Mouse (Mus musculus): ENCODE measurements around the gene Gm3045.

The Gm3045 gene

DNA sequence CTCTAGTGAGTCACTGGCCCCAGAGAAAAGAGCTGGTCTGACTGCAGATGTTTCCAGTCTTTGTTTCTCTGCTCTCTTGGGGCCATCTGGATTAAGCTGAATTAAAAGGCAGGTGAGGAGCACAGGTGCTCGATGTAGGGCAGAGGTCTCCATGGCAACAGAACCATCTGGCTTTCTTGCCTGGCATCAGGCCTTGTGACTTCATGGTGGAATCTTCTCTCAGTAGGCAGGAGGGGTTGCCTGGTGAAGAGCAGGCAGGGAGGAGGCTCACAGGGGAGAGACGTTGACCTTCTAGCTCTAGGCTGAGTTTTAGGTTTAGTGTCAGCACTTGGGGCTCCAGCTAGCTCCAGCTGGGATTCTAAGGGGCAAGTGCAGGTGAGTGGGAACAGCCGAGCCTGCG lies at the start of gene Gm3045:
Gene Gm3045 (plus strand): TSS at position 230 of the 400 bp plus-strand sequence.
- no peak for DNase-seq

DNA sequence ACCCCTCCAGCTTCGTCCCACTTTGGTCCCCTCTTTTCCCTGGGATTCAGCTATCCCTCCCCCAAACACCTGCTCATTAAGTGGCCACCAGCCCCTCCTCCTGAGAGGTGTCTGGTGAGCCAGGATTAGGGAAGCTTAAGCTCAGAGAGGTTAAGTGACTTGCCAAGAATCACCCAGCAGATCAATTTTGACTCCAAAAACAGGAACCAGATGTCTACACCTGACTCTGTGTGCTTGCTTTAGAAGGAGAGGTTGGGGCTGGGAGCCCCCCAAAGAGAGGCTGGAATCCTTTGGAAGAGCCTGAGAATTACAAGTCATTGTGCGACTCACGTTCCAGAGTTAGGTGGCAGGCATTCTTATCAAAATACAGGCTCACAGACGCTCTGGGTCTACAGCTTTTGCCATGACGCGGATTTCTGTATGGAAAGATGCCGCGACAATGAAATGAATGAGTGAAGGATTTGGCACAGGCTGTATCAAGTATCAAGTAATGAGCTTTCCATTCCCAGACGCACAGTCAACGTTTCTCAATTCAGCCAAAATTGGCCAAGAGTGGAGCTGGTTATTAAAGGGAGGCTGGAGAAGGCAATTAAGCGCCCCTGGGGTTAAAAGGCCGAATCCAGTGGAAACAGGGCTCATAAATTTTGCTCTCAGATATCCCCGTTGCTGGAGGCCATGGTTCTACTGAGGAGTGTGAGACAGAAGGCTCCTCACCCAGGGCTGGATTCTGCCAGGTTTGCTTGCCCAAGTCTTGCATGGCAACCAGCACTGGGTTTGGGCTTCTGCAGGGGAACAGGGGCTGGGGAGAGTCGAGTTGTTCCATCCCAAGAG lies 45.3 kb upstream of the Gm3045 start:
- DNase-seq: peak in 1 of 2 experiments; percentile 20

- no peak for DNase-seq
Measured at GRCm38 (mm10) chr13:56383406-56383805, 43.0 kb upstream of the Gm3045 start.

GRCm38 (mm10) chr13:56386411-56386810 lies 40.0 kb upstream of the Gm3045 start:
- no peak for DNase-seq

DNA sequence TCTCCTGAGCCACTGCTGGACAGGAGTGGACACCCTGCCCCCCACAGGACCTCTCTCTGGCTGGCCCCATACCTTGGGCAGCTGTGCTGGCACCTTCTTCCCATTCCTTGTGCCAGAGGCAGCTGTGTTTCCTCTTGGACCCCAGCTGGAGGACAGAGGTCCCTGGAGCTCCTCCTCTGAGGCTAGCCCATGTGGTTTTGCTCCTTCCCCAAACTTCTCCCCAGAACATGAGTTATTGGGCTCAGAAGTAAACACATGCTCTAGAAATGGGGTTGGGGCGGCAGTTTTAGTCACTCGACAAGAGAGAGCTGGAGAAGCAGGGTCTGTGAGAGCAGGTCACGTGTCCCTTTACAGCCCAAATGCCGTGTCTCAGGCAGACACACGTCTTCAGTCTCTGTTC lies 39.0 kb upstream of the Gm3045 start:
- DNase-seq: no peak

- DNase-seq: no peak
Measured at GRCm38 (mm10) chr13:56388042-56388441, 38.4 kb upstream of the Gm3045 start.

DNA sequence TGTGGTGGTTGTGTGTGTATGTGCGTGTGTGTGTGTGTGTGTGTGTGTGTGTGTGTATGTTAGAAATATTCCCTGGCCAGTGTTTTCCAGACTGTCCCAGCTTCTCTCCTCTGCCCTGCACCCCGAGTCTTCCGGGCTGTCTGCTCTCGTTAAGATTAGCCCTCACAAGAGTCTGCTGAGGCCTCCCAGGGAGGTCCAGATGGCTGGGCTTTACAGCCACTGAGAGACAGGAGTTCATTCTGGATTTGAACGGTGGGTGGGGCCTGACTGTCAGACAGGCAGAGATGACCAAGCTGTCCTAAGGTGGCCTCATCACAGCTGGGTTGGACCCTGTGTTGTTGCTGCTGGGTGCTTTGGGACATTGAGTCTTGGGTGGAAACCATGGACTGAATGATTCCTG lies 28.8 kb upstream of the Gm3045 start:
- peak; percentile 14 for DNase-seq

DNA sequence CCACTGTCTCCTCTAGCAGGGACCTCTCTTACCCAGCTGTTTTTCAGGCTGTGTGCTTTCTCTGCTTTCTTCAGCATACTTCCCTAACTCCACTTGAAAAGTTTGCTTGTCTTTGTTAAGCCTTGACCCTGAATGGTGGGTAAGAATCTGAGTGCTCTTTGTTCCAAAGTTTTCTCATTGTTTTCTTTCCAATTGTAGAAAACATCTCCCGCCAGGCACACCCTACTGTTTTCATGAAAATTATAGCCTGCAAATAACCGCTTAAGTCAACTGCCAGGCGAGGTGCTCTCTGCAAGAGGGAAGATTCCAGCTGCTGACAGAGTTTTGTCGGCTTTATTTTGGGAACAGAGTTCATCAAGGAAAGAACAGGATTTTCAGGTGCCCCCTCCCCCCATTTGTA lies 25.2 kb upstream of the Gm3045 start:
- DNase-seq: no peak

DNA sequence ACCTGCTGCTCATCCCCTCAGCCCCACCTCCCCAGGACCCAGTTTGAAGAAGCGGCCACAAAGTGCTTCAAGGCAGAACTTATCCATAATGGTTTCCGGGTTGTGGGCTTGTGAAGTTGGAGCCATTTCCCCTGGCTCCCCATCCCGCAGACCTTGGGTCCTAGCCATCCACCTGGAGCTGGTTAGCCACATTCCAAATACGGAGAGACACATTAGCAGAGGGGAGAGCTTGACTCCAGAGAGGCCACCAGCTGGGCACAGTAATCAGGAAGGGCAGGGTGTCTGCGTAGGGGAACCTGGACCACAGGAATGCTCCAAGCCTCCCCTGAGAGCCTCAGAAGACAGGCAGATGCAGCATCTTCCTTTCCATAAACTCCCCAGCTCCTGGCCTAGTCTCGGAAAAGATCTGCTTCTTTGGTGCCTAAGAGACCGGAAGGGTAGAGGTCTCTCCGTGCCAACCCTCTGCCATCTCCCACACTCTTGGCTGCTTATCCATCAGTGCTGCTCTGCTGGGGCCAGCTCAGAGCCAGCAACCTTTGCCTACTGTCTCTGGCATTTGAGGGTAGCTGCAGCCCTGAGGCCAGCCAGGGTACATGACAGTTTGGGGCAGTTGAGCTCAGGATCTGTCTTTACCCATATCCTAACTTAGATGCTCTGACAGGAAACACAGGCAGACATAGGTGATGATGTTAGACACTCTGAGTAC lies 22.9 kb upstream of the Gm3045 start:
- DNase-seq: no peak

- DNase-seq: no peak
Measured at GRCm38 (mm10) chr13:56404511-56405140, 21.8 kb upstream of the Gm3045 start.

GRCm38 (mm10) chr13:56412286-56412873 lies 14.0 kb upstream of the Gm3045 start:
- no peak for DNase-seq

- no peak for DNase-seq
Measured at GRCm38 (mm10) chr13:56418685-56419483, 7.5 kb upstream of the Gm3045 start.

- DNase-seq: no peak
Measured at GRCm38 (mm10) chr13:56419538-56419937, 6.9 kb upstream of the Gm3045 start.

- peak; percentile 76 to 88 for DNase-seq
Measured at GRCm38 (mm10) chr13:56422072-56422723, 4.2 kb upstream of the Gm3045 start.

DNA sequence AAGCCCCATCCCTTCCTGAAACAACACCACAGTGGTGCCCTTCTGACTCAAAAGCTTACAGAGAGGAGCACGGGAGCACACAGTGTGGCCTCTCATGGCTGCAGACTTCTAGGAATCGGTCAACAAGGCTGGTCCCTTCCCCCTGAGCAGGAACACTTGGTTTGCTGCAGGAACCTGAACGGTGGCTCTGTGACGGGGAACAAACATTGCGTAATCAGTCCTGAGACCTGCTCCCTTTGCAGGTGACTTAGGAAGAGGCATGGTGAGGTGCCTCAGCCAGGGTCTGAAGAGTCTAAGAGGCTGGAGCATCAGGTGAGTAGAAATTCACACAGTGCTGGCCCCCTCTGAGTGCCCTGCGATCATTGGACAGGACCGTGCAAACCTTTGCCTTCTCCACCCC lies 463 bp upstream of the Gm3045 start:
- DNase-seq: no peak

GRCm38 (mm10) chr13:56428724-56429500 lies 2.5 kb downstream of the Gm3045 start:
- peak; percentile 76 to 93 for DNase-seq

GRCm38 (mm10) chr13:56432496-56432895 lies 6.1 kb downstream of the Gm3045 start:
- no peak for DNase-seq

DNA sequence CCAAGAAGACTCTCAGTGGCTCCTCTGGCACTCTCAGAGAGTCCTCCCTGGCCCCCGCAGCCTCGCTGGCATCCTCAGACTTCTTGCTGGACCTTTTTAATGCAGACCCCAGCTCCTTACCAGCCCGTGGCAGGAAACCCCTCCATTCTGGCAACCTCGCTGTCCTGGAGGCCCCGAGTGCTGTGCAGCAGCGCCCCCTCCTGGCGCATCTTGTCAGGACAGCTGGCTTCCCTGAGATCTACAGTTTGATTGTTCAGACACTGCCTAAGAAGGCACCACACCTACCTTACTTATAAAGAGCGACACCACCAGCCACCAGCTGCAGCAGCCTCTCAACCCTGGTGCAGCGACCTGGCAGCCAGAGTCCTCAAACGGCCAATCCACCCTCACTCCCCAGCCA lies 7.1 kb downstream of the Gm3045 start:
- DNase-seq: peak in 1 of 2 experiments; percentile 79

GRCm38 (mm10) chr13:56434311-56434751 lies 7.9 kb downstream of the Gm3045 start:
- peak; percentile 89 to 93 for DNase-seq

- DNase-seq: peak in 1 of 2 experiments; percentile 34
Measured at GRCm38 (mm10) chr13:56435615-56436287, 9.4 kb downstream of the Gm3045 start.
